Mouse (Mus musculus) ovary, postnatal 10 days (tissue): ENCODE data around the gene Gm21985.
A peak's percentile ranks its signal among the peaks of the same experiment; 100 is the strongest.
"Not testable (repeated sequence)": the region's sequence is repeated elsewhere in the genome, so short reads cannot be mapped to it uniquely, and the experiment has no call there.

ENCODE experiments used
- DNase-seq: peaks from one replicate; pipeline ENCODE4 v3.0.0; 2022; ENCODE audit warnings: low spot score

Gm21985 gene

GRCm38 (mm10) chr2:112265448-112266241 is 469 bp upstream of the Gm21985 start, which contains the start of gene Slc12a6:
Gene Slc12a6, plus strand, starts transcription at chr2:112265825.
- DNase-seq, result peak; percentile 86

GRCm38 (mm10) chr2:112266780-112267179 is 666 bp downstream of the Gm21985 start:
- no peak for DNase-seq

- no peak for DNase-seq
Measured at GRCm38 (mm10) chr2:112267547-112268269, 1.6 kb downstream of the Gm21985 start.

GRCm38 (mm10) chr2:112270011-112270410 is 3.9 kb downstream of the Gm21985 start:
- no peak for DNase-seq

- no peak for DNase-seq
Measured at GRCm38 (mm10) chr2:112272909-112273308, 6.8 kb downstream of the Gm21985 start.

- no peak for DNase-seq
Measured at GRCm38 (mm10) chr2:112273474-112273873, 7.4 kb downstream of the Gm21985 start.

GRCm38 (mm10) chr2:112276870-112277269 is 10.8 kb downstream of the Gm21985 start:
- no peak for DNase-seq

GRCm38 (mm10) chr2:112282846-112283245 is 16.7 kb downstream of the Gm21985 start:
- DNase-seq, result no peak

- DNase-seq, result peak; percentile 10
Measured at GRCm38 (mm10) chr2:112284363-112285030, 18.4 kb downstream of the Gm21985 start.

- DNase-seq, result no peak
Measured at GRCm38 (mm10) chr2:112285031-112285390, 18.9 kb downstream of the Gm21985 start.

- not testable (repeated sequence) for DNase-seq
Measured at GRCm38 (mm10) chr2:112286062-112286461, 19.9 kb downstream of the Gm21985 start.

- DNase-seq, result no peak
Measured at GRCm38 (mm10) chr2:112287059-112287458, 20.9 kb downstream of the Gm21985 start.

GRCm38 (mm10) chr2:112289507-112289906 is 23.4 kb downstream of the Gm21985 start:
- no peak for DNase-seq

GRCm38 (mm10) chr2:112292823-112293222 is 26.7 kb downstream of the Gm21985 start:
- DNase-seq, result no peak

- DNase-seq, result no peak
Measured at GRCm38 (mm10) chr2:112296211-112296610, 30.1 kb downstream of the Gm21985 start.

GRCm38 (mm10) chr2:112298221-112298620 is 32.1 kb downstream of the Gm21985 start:
- no peak for DNase-seq

GRCm38 (mm10) chr2:112308671-112309070 is 42.6 kb downstream of the Gm21985 start:
- DNase-seq, result no peak

GRCm38 (mm10) chr2:112309161-112309600 is 43.1 kb downstream of the Gm21985 start:
- no peak for DNase-seq

- no peak for DNase-seq
Measured at GRCm38 (mm10) chr2:112315638-112316037, 49.5 kb downstream of the Gm21985 start.

- no peak for DNase-seq
Measured at GRCm38 (mm10) chr2:112318227-112318626, 52.1 kb downstream of the Gm21985 start.

- DNase-seq, result no peak
Measured at GRCm38 (mm10) chr2:112318905-112319304, 52.8 kb downstream of the Gm21985 start.

GRCm38 (mm10) chr2:112328069-112328777 is 62.1 kb downstream of the Gm21985 start:
- DNase-seq, result no peak
